Mouse (Mus musculus) left cerebral cortex, postnatal 14 days (tissue): ENCODE data around the gene Tor4a. TPM values are rescaled to one million over a fixed set of nuclear protein-coding genes. Genes with fewer than 3 reads are reported as not detected.

Source experiments
- DNase-seq, 2 experiments: peaks; one replicate each; pipeline ENCODE4 v3.0.0; 2021 to 2022; ENCODE audit warnings: low spot score in 2 of 2, mixed read lengths in 1 of 2
- intact Hi-C: fragments of 180-260 bp; cut with DNase I; formaldehyde crosslinking; loops from one replicate; pipeline ENCODE4 v1.15.1; 2025
- total RNA-seq, 2 experiments: library from RNA; stranded (reverse); gene quantifications; 2 replicates each; pipeline ENCODE4 v1.2.3; 2021

The Tor4a gene
- total RNA-seq, 2 experiments from 2014 or later: 1.7 to 2.6 TPM

DNA sequence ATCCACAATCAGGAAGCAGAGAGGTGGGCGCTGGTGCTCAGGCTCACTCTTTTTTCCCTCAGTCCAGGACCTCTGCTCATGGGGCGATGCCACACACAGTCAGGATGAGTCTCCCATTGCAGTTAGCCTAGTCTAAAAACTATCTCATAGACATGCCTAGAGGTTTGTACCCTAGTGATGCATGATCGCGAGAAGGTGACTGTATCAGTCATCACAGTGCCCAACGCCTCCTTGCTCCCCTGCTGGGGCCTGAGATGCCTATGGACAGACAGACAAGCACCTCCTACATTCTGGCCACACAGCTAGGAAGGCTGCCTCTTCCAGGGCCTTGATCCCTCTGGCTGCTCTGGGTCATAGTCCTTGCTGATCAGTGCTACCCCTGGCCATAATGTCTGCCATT lies 49.3 kb downstream of the Tor4a start:
- intact Hi-C loops: no loop called here
- no peak for DNase-seq

- no peak for DNase-seq
- intact Hi-C loops: no loop called here
These were observed 51.3 kb downstream of the Tor4a start for GRCm38 (mm10) chr2:25145346-25145745.

Other genes starting within 250 kb of the Tor4a start
- 10 to 100 TPM; 38.0 to 40.9 TPM for gene Zmynd19, start 247.1 kb downstream of the Tor4a start, total RNA-seq
- gene Dph7, start 234.5 kb downstream of the Tor4a start, total RNA-seq: 10 to 100 TPM; 27.7 to 30.9 TPM
- gene Mrpl41, start 221.8 kb downstream of the Tor4a start, total RNA-seq: 10 to 100 TPM; 85.4 to 96.4 TPM
- gene Pnpla7, start 220.9 kb downstream of the Tor4a start, total RNA-seq: 10 to 100 TPM; 10.6 to 13.4 TPM
- 100 to 1,000 TPM; 565 to 580 TPM for gene Nsmf, start 142.5 kb downstream of the Tor4a start, total RNA-seq
- not detected for gene Entpd8, start 116.6 kb downstream of the Tor4a start, total RNA-seq
- not detected for gene Noxa1, start 101.7 kb downstream of the Tor4a start, total RNA-seq
- 10 to 100 TPM; 38.6 to 44.9 TPM for gene Nrarp, start 16.1 kb downstream of the Tor4a start, total RNA-seq
- gene Nelfb, start 14.6 kb upstream of the Tor4a start, total RNA-seq: 10 to 100 TPM; 49.9 to 52.1 TPM
- gene Stpg3, start 17.8 kb upstream of the Tor4a start, total RNA-seq: under 1 TPM; 0.27 to 0.44 TPM
- gene Fam166a, start 21.9 kb upstream of the Tor4a start, total RNA-seq: not detected
- 100 to 1,000 TPM; 478 to 505 TPM for gene Tubb4b, start 27.8 kb upstream of the Tor4a start, total RNA-seq
- not detected for gene Slc34a3, start 37.5 kb upstream of the Tor4a start, total RNA-seq
- gene Rnf224, start 39.9 kb upstream of the Tor4a start, total RNA-seq: not detected
- 100 to 1,000 TPM; 220 to 242 TPM for gene Rnf208, start 45.4 kb upstream of the Tor4a start, total RNA-seq
- gene Cysrt1, start 45.6 kb upstream of the Tor4a start, total RNA-seq: under 1 TPM in 1 of 2 experiments, not detected in 1; 0.79 TPM
- 1 to 10 TPM; 2.3 to 2.8 TPM for gene AL732309.1, start 50.0 kb upstream of the Tor4a start, total RNA-seq
- 10 to 100 TPM; 35.3 to 41.3 TPM for gene Tmem203, start 58.6 kb upstream of the Tor4a start, total RNA-seq
- 10 to 100 TPM; 14.2 to 15.7 TPM for gene Tprn, start 65.7 kb upstream of the Tor4a start, total RNA-seq
- gene Ssna1, start 75.6 kb upstream of the Tor4a start, total RNA-seq: 10 to 100 TPM; 70.9 to 72.1 TPM
- gene Anapc2, start 75.6 kb upstream of the Tor4a start, total RNA-seq: 10 to 100 TPM; 69.8 to 73.2 TPM
- gene Tmem210, start 91.3 kb upstream of the Tor4a start, total RNA-seq: not detected
- gene Lrrc26, start 93.0 kb upstream of the Tor4a start, total RNA-seq: not detected
- gene Grin1, start 122.3 kb upstream of the Tor4a start, total RNA-seq: 100 to 1,000 TPM; 477 to 493 TPM
- gene Man1b1, start 135.5 kb upstream of the Tor4a start, total RNA-seq: 10 to 100 TPM; 57.2 to 59.0 TPM
- gene Dpp7, start 159.5 kb upstream of the Tor4a start, total RNA-seq: 10 to 100 TPM; 28.0 to 31.6 TPM
- gene Uap1l1, start 168.8 kb upstream of the Tor4a start, total RNA-seq: 10 to 100 TPM; 12.2 to 14.8 TPM
- gene Sapcd2, start 175.4 kb upstream of the Tor4a start, total RNA-seq: 1 to 10 TPM; 6.2 to 7.0 TPM
- gene Entpd2, start 199.0 kb upstream of the Tor4a start, total RNA-seq: 10 to 100 TPM; 14.7 to 17.5 TPM
- 100 to 1,000 TPM; 366 to 370 TPM for gene Npdc1, start 202.5 kb upstream of the Tor4a start, total RNA-seq
- under 1 TPM; 0.26 to 0.27 TPM for gene Fut7, start 226.4 kb upstream of the Tor4a start, total RNA-seq
- gene Abca2, start 231.8 kb upstream of the Tor4a start, total RNA-seq: 100 to 1,000 TPM; 137 to 152 TPM